Mouse (Mus musculus): ENCODE measurements around the gene Zfp595. TPM values are rescaled to one million over a fixed set of nuclear protein-coding genes. Genes with fewer than 3 reads are reported as not detected.
"Not testable (repeated sequence)": the region's sequence is repeated elsewhere in the genome, so short reads cannot be mapped to it uniquely, and the experiment has no call there.

The Zfp595 gene
- polyA plus RNA-seq, 1 experiment from 2014 or later, result 2.0 TPM

DNA sequence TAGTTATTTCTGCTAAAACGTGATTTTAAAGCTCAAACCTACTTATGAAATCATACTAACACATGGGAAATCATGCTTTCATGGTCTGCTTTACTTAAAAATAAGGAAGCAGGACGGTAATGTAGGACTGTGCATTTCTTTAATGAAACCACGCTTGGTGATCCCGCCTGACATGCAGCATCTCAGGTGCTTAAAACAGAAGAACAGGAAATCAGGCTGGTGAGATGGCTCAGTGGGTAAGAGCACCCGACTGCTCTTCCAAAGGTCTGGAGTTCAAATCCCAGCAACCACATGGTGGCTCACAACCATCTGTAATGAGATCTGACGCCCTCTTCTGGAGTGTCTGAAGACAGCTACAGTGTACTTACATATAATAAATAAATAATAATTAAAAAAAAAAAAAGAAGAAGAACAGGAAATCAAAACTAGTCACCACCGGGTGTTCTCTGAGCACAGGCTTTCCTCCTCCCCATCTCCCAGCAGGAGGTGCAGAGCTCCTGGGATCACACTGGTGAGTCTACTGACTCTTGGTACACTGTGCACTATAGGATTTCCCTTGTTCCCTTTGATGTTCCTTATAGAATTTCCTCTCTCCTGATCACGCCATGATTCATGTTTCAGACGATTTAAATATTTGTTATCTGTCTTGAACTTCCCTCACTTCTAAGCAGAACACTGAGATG lies 62.8 kb downstream of the Zfp595 start:
- ATAC-seq (ENCODE audit: low FRiP score, low read depth), result peak; percentile 75
- H3K9me3 ChIP-seq; H3K27me3 ChIP-seq (replicated peaks); H3K36me3 ChIP-seq; H3K4me1 ChIP-seq; H3K27ac ChIP-seq: not testable (repeated sequence)
- 50% methylated on average over 9 of the region's 9 CpGs for WGBS
- Histone ChIP-seq H3K9ac (peak overlapping the region; percentile 66; the same call in 1 of the 2 replicates), H3K4me2 (replicated peaks) (peak overlapping the region; percentile 73), H3K4me3 (peak overlapping the region; percentile 76)

DNA sequence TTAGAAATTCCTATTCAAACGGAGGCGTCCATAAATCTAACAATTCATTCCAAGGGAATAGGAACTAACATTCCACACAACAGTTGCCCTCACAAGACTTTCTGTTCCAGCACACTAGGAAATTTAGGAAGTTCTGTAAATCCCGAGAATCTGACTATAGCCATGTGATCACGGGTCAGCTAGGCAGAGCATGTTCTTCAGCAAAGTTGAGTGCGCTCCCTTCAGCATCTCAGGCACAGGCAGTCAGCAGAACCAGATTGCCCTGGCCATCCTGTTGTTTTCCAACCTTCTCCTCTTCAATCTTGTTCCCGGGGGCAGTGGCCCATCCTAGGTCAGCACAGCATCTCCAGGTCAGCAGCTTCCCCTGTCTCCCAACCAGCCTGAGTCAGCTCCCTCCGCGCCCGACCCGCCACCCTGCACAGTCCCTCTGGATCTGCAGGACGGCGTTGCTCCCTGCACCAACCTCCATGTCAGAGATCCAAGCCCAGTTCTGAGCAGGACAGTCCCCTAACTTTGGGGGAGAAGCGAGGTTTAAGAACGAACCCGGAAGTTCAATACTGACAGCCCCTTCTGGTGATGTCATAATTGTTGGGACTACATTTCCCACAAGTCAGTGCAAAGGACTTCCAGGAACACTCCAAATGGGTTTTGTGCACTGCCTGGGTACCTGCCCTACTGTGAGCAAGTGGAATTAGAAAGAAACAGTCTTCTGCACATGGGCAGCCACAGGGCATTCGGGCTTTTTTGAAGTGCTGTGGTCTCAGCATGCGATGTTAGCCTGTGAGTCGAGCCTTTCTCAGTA lies 63.6 kb downstream of the Zfp595 start:
- no peaks in the 10 kb centered on the region for H3K4me1 ChIP-seq
- peak overlapping the region; percentile 66 for H3K9ac ChIP-seq
- no peaks in the 10 kb centered on the region for H3K36me3 ChIP-seq
- WGBS, result 10% methylated on average over 18 of the region's 18 CpGs
- H3K4me3 ChIP-seq, result peak overlapping the region; percentile 76
- no peak overlapping the region for H3K27ac ChIP-seq
- H3K9me3 ChIP-seq, result peaks cover 7% of the 10 kb centered on the region
- peak overlapping the region; percentile 73 for H3K4me2 ChIP-seq (replicated peaks)
- no peaks in the 10 kb centered on the region for H3K27me3 ChIP-seq (replicated peaks)
- ATAC-seq (ENCODE audit: low FRiP score, low read depth), result peak; percentile 99

Other genes starting within 250 kb of the Zfp595 start
- gene Zfp708, start 234.6 kb downstream of the Zfp595 start, polyA plus RNA-seq (2016; fragmentation: Nextera tagmentation; extraction: Ambion mirVana), result 7.2 and 7.3 TPM in 2 replicates
- gene Gm28557, start 224.0 kb downstream of the Zfp595 start, polyA plus RNA-seq (2016; fragmentation: Nextera tagmentation; extraction: Ambion mirVana), result 1.3 and 1.6 TPM in 2 replicates
- 0.16 and 0.19 TPM in 2 replicates for gene Rslcan18, start 216.3 kb downstream of the Zfp595 start, polyA plus RNA-seq (2016; fragmentation: Nextera tagmentation; extraction: Ambion mirVana)
- 1.8 and 3.8 TPM in 2 replicates for gene Zfp759, start 210.9 kb downstream of the Zfp595 start, polyA plus RNA-seq (2016; fragmentation: Nextera tagmentation; extraction: Ambion mirVana)
- gene Rsl1, start 159.4 kb downstream of the Zfp595 start, polyA plus RNA-seq (2016; fragmentation: Nextera tagmentation; extraction: Ambion mirVana), result 5.4 and 5.5 TPM in 2 replicates
- gene Zfp455, start 138.1 kb downstream of the Zfp595 start, polyA plus RNA-seq (2016; fragmentation: Nextera tagmentation; extraction: Ambion mirVana), result 1.4 and 2.1 TPM in 2 replicates
- 3.4 and 3.8 TPM in 2 replicates for gene Zfp458, start 54.1 kb downstream of the Zfp595 start, polyA plus RNA-seq (2016; fragmentation: Nextera tagmentation; extraction: Ambion mirVana)
- 0.68 and 0.91 TPM in 2 replicates for gene Zfp457, start 26.1 kb downstream of the Zfp595 start, polyA plus RNA-seq (2016; fragmentation: Nextera tagmentation; extraction: Ambion mirVana)
- gene Gm28044, start 28.0 kb upstream of the Zfp595 start, polyA plus RNA-seq (2016; fragmentation: Nextera tagmentation; extraction: Ambion mirVana), result not detected in 2 replicates
- 0.66 and 0.93 TPM in 2 replicates for gene Zfp953, start 28.0 kb upstream of the Zfp595 start, polyA plus RNA-seq (2016; fragmentation: Nextera tagmentation; extraction: Ambion mirVana)
- not detected in 2 replicates for gene Gm28041, start 43.2 kb upstream of the Zfp595 start, polyA plus RNA-seq (2016; fragmentation: Nextera tagmentation; extraction: Ambion mirVana)
- gene Zfp456, start 43.2 kb upstream of the Zfp595 start, polyA plus RNA-seq (2016; fragmentation: Nextera tagmentation; extraction: Ambion mirVana), result 0.82 and 1.1 TPM in 2 replicates
- gene Zfp429, start 67.2 kb upstream of the Zfp595 start, polyA plus RNA-seq (2016; fragmentation: Nextera tagmentation; extraction: Ambion mirVana), result 3.0 and 3.2 TPM in 2 replicates
- 0.52 TPM in 2 replicates for gene Zfp459, start 88.8 kb upstream of the Zfp595 start, polyA plus RNA-seq (2016; fragmentation: Nextera tagmentation; extraction: Ambion mirVana)
- gene Zfp874a, start 119.1 kb upstream of the Zfp595 start, polyA plus RNA-seq (2016; fragmentation: Nextera tagmentation; extraction: Ambion mirVana), result 6.7 and 7.0 TPM in 2 replicates
- gene Zfp874b, start 151.7 kb upstream of the Zfp595 start, polyA plus RNA-seq (2016; fragmentation: Nextera tagmentation; extraction: Ambion mirVana), result 2.2 TPM in 2 replicates
- gene Zfp58, start 168.0 kb upstream of the Zfp595 start, polyA plus RNA-seq (2016; fragmentation: Nextera tagmentation; extraction: Ambion mirVana), result 13.7 and 14.7 TPM in 2 replicates
- not detected in 2 replicates for gene Gm26965, start 193.6 kb upstream of the Zfp595 start, polyA plus RNA-seq (2016; fragmentation: Nextera tagmentation; extraction: Ambion mirVana)
- gene Zfp87, start 193.6 kb upstream of the Zfp595 start, polyA plus RNA-seq (2016; fragmentation: Nextera tagmentation; extraction: Ambion mirVana), result 34.9 and 35.9 TPM in 2 replicates
- gene Zfp748, start 221.3 kb upstream of the Zfp595 start, polyA plus RNA-seq (2016; fragmentation: Nextera tagmentation; extraction: Ambion mirVana), result 15.5 and 16.6 TPM in 2 replicates